Comparison of ENCODE assay signal across 11 mouse cellular contexts in the genomic region with DNA sequence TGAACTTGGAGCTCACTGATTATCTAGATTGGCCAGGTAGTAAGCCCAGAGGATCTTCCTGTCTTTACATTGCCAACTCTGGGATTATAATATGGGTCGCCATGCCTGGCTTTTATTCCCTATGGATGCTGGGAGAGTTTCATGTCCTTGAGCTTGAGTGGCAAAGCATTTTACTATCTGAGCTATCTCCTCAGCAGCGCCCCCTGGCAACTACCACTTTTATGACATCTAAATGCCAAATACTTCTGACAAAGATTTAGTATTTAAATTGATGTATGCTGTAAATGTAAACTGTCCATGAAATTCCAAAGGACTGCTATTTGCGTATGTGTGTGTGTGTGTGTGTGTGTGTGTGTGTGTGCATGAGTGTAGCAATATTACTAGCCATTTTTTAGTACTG.
DNase-seq lines count a peak whose midpoint lies in the region; ATAC-seq and TF ChIP-seq lines count a peak whose summit lies in the region.
"Had no signal": no experiment of that assay in that cellular context is flagged by ENCODE, and none has a peak within 500 bp of the region (broad histone marks: within the 10 kb centered on the region; RNA-seq: fewer than 3 reads in every experiment).

No protein-coding gene starts in this region.

- DNase-seq in embryo, embryonic 10 days (ENCODE audit: low spot score), result peak; percentile 22
- no peak for DNase-seq in embryo, embryonic 9.5 days (ENCODE audit: extremely low spot score)
- DNase-seq in layer of hippocampus, adult 2 months (ENCODE audit: low spot score in 2 of 2), result no peak
- DNase-seq in layer of hippocampus, adult 8-10 months (ENCODE audit: low spot score in 2 of 2), result no peak
- peak; percentile 12 for DNase-seq in 3T3-L1 (ENCODE audit: low read depth, low spot score)
- DNase-seq in ZHBTc4 (ENCODE audit: low read depth, low spot score), result peak; percentile 44
- DNase-seq: adrenal gland, postnatal 25 days had no signal

- H3K27ac ChIP-seq in layer of hippocampus, adult 2 months, result no peak overlapping the region
- H3K27ac ChIP-seq: hindbrain, embryonic 10.5 days had no signal

- no peak for ATAC-seq in megakaryocyte-erythroid progenitor cell, adult 5-6 weeks (replicated peaks; ENCODE audit: low FRiP score, low TSS enrichment, poor library complexity, severe bottlenecking)
- ATAC-seq in monocyte, adult 5-6 weeks (replicated peaks; ENCODE audit: insufficient number of reproducible peaks, low FRiP score, low TSS enrichment, poor library complexity, severe bottlenecking), result no peak
- ATAC-seq: forebrain, embryonic 14.5 days had no signal

- H3K4me3 ChIP-seq in layer of hippocampus, adult 2 months, result no peak overlapping the region
- H3K4me3 ChIP-seq: hindbrain, embryonic 10.5 days had no signal

- TF ChIP-seq CTCF in layer of hippocampus, adult 2 months (conservative IDR thresholded peaks at IDR 0.05), result peak; percentile 71

Comparison
In these comparisons a context has a peak if more than half of its experiments do, and no peak if none do; other contexts are left out.
1. DNase-seq: peak in embryo, embryonic 10 days (single experiment), 3T3-L1 (single experiment) and ZHBTc4 (single experiment); none in embryo, embryonic 9.5 days (single experiment), layer of hippocampus, adult 2 months (0 of 2) and layer of hippocampus, adult 8-10 months (0 of 2).